Mouse (Mus musculus) thymus, adult 2 months (tissue): ENCODE results near the gene Ppfibp1.

Experiments
- CTCF ChIP-seq: fragments of 200-500 bp; IDR thresholded peaks from 2 replicates; pipeline ENCODE4 v1.5.1; 2012; ENCODE audit warnings: mild to moderate bottlenecking, control low read depth, low read length, moderate library complexity, borderline replicate concordance; ENCODE audit not compliant: control insufficient read depth, poor library complexity, insufficient read depth; ENCODE audit errors: extremely low read depth
- POLR2A ChIP-seq: fragments of 200-500 bp; IDR thresholded peaks from 2 replicates; pipeline ENCODE4 v1.6.1; 2012; ENCODE audit warnings: mild to moderate bottlenecking, low read length, control low read depth, moderate library complexity; ENCODE audit not compliant: control insufficient read depth, poor library complexity, insufficient read depth; ENCODE audit errors: extremely low read depth

DNA sequence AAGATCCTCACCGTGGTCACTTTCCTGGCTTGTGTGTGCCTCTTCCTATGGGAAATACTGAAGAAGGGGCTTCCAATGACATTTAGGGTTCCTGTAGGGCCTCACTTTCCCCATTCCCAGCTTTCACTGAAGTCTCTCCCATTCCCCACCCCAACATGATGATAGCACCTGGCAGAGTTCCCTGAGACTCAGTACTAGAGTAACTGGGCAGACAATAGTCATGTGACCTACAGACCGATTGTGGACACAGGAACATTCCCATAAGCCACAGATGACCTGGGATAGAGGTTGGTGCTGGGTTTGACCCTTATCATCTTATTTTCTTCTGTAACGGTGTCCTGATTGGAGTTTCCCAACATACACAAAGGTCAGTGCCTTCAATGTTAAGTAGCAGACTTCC lies 4.1 kb upstream of the Ppfibp1 start:
- TF ChIP-seq CTCF, result no peak
- no peak for TF ChIP-seq POLR2A
